Mouse (Mus musculus) induced T-regulatory cell, adult 2 months (primary cell): Measurements from ENCODE around the gene Hbp1.

Experiments
- DNase-seq: peaks from one replicate; pipeline ENCODE4 v3.0.0-alpha.2; 2012; ENCODE audit warnings: low read depth

Gene Hbp1

GRCm38 (mm10) chr12:31949759-31950658 is at the start of gene Hbp1:
TSS of gene Hbp1 (minus strand) at chr12:31950535.
- DNase-seq: peak; percentile 100

- DNase-seq: no peak
These were observed 48.4 kb upstream of the Hbp1 start for GRCm38 (mm10) chr12:31998706-31999105.

DNA sequence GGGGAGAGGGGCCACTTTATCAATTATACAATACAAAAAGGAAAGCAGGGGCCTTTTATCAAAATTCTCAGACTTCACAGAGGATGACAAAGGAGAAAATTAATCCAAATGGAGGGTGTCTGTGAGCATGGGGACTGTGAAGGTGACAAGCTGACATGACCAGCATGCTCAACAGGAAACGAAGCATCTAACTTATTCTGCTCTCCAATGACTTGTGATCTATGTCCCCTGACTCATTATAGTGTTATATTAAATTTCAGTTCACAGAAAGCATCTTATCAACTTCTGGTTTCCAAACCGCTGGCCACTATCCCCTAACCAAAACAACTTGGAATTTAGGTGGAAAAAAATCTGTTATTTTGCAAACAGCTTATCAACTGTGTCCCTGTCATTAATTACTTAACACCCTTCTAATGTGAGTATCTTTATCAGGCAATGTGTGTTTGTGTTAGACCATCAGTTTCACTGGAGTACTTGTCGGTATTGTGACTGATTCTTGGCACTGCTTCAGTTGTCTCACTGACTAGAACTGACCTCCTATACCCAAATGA is 47.1 kb upstream of the Hbp1 start:
- no peak for DNase-seq

GRCm38 (mm10) chr12:31996877-31997276 is 46.5 kb upstream of the Hbp1 start:
- peak; percentile 77 for DNase-seq

GRCm38 (mm10) chr12:31990575-31990974 is 40.2 kb upstream of the Hbp1 start:
- no peak for DNase-seq

DNA sequence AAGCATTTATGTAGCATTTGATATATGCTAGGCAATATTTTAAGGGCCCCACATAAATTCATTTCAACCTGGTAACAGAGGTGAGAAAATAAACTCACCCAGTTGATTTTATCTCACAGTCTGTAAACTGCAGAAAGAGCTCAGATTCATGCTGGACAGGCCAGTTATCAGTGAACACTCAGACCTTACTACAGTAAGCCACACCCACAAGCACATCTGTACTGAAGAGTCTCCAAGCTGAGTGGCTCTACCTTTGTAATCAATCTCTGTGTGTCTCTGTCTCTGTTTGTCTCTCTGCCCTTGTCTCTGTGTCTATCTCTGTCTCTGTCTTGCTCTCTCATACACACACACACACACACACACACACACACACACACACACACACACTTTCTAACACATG is 39.4 kb upstream of the Hbp1 start:
- DNase-seq: no peak

DNA sequence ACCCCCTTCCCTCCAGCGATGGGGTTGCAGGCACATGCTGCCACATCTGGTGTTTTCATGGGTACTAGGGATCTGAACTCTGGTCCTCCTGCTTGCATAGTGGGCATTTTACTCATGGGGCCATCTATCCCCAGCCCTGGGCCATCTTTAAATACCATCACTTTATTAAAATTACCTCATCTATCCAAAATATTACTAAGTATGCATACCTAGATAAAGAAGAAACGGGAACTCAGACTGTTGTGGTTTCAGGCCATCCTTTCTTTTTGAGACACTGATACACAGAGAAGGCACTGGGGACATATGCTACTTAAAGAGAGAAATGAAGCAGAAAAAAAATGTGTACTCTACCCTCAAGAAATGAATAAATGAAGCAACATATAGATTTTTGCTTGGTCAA is 36.1 kb upstream of the Hbp1 start:
- DNase-seq: no peak

DNA sequence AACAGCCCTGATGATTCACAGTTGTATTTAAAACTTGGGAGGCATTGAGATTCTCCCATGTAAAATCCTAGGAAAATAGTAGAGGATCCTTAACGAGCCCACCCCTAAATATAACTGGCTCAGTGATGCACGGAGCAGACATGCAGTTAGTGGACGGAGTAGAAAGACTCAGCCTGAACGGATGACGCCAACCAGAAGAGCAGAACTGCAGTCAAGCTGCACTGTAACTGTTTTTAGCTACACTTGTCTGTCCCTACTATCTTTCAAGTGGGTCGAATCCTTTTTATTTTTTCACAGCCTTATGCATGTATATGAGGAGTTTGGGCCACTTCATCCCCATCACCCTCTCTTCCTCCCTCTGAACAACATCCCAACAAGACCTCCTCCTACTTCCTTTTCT is 35.4 kb upstream of the Hbp1 start:
- no peak for DNase-seq

DNA sequence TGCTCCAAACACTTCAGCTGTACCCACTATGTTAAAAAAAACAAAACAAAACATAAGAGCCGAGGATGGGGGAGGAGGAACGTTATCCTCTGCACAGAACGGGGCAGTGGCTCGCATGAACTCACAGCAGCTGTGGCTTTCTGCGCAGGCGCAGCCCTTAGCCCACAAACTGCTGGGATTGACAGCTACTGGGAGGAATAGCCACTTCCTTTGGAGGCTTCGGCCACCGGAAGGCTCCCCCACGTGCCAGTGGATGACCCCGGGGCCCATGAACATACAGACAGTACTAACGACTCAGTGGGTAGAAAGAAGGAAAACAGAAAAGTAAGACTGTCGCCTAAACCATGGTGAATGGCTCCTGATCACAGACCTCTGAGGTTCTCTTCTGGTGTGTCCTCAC is 34.3 kb upstream of the Hbp1 start:
- no peak for DNase-seq

DNA sequence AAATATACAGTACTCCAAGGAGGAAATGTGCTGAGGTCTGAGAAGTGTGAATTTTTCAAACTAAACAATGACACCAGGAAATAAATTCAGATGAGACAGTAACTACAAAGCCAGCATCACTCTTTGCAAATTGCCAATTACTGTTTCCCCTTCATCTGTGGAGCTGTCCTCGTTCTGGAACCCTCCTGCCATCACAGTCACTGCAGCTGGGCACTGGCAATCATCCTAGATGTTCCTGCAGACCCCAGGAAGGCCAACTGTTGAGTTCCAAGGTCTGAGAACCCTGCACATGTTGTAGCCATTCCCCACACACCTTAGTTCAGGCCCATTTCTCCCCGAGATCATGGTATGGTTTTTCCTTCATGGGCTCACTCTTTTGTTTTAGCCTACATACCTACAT is 33.9 kb upstream of the Hbp1 start:
- no peak for DNase-seq

- no peak for DNase-seq
These were observed 33.4 kb upstream of the Hbp1 start for GRCm38 (mm10) chr12:31983769-31984168.

DNA sequence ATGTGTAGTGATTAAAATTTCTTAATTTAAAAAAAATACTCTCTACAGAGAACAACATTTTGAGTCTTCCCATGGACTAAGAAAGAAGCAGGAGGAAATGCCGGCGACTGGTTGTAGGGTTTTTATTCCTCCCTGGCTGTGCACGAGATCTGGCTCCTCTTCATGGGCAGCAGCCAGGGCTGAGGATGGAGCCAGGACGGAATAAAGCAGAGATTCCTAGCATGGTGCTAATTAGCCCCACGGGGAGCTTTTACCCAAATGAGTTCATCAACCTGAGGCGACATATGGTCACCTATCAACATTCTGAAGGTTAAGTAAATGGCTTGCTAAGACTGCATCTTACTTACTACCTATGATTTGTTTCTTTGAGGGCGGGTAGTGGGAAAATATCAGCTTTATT is 32.9 kb upstream of the Hbp1 start:
- no peak for DNase-seq

GRCm38 (mm10) chr12:31977613-31978195 is 27.4 kb upstream of the Hbp1 start:
- no peak for DNase-seq

DNA sequence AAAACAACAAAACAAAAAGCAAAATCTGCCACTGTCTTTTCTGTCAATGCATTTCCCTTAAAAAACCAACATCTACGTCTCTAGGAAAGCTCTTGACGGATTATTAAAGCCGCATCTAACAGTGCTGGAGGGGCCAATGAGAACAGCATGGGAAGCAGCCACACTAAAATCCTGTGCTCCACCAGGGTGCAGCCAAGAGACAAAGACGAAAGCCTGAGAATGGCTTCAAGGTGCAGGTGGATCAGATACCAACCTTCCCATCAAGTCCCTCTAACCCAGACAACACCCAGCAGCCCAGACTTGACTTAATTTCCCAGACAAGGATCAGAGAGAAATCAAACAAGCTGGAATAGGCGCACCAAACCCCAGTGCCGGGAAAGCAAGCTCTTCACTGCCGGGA is 26.2 kb upstream of the Hbp1 start:
- DNase-seq: peak; percentile 41

DNA sequence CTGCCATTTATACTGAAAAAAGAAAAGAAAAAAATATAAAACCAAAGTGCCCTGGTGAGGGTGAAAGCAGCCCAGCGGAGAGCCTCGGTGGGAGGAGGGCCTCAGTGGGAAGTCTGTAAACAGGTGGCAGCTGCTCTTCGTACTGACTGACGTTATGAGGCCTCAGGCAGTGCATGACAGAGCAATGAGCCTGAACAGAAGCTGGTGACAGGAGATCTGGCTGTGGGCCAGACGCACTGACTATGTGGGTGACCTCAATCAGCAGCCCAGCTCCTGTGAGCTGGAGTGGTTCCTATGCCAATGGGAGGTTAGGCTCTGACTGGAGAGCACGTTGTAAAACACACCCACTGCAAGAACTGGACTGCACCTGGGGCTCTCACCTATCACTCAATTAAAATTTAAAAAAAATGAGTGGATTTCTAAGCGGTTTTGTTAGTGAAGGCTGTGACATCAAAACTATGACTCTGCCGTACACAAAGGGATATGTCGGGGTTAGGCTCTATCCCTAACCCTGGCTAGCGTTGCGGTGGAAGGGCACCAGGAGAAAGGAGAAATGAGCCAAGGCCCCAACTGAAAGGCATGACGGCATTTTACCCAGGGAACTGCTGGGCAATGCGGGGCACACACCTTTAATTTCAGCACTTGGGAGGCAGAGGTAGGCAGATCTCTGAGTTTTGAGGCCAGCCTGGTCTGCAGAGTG is 23.3 kb upstream of the Hbp1 start:
- no peak for DNase-seq

GRCm38 (mm10) chr12:31971547-31971946 is 21.2 kb upstream of the Hbp1 start:
- no peak for DNase-seq

- DNase-seq: no peak
These were observed 18.8 kb upstream of the Hbp1 start for GRCm38 (mm10) chr12:31969111-31969510.

DNA sequence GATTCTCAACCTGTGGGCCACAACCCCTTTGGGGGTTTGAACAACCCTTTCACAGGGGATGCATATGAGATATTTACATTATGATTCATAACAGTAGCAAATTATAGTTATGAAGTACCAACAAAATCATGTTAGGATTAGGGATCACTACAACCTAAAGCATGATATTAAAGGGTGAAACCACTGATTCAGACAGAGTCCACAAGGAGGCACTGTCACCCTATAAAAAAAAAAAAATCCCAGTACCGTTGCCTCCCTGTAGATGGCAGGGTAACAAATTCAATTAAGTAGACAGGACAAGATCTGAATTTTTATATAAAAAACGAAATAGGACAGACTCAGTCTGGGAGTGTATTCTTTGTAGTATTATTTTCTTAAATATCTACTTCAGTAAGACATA is 17.2 kb upstream of the Hbp1 start:
- peak; percentile 89 for DNase-seq

DNA sequence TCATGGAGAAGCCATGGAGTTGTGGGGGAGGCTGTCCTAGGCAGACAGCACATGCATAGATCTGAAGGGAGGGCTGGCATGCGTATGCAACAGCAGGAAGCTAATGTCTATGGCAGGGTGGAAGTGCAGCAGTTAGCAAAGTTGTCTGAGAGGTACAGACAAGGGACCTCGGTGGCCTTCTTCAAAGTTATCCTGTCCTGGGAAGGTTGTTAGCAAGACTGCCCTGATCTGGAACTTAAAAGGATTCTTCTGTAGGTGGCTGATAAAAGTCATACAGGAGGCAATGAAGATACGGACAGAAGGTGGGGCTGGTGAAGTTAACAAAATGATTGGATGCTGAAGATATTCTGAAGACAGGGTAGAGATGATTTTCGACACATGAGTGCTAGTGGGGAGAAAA is 16.1 kb upstream of the Hbp1 start:
- no peak for DNase-seq

- no peak for DNase-seq
These were observed 15.3 kb upstream of the Hbp1 start for GRCm38 (mm10) chr12:31965517-31966212.

DNA sequence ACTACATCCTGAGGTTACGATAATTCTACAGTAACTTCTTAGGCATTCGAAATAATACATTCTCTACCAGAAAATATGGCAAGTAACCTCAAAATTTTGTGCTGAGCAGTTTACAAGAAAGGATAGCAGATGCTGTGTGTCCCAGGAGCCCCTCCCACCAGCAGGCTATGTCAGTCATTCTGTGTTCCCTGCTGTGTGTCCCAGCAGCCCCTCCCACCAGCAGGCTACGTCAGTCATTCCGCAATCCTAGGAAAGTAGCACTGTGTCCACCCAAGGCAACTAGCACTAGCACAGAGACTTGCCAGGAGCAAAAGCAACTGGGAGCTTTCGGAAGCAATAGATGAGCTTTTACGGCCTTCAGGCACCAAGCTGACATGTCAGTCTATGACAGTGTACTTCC is 13.7 kb upstream of the Hbp1 start:
- DNase-seq: no peak

- no peak for DNase-seq
These were observed 5.5 kb upstream of the Hbp1 start for GRCm38 (mm10) chr12:31955843-31956242.
